Mouse (Mus musculus) thymus, adult 2 months (tissue): ENCODE data around the gene Abhd14a. TPM values are rescaled to one million over a fixed set of nuclear protein-coding genes. Genes with fewer than 3 reads are reported as not detected.

Experiments
- DNase-seq: peaks from one replicate; pipeline ENCODE4 v3.0.0; 2021
- H3K27ac ChIP-seq: fragments of 200-500 bp; 2 replicates; pipeline ENCODE4 v1.5.1; 2012; ENCODE audit warnings: low read length, control low read depth; ENCODE audit not compliant: control insufficient read depth, insufficient read depth
- H3K27me3 ChIP-seq: fragments of 200-500 bp; 2 replicates; pipeline ENCODE4 v1.6.1; 2012; ENCODE audit warnings: mild to moderate bottlenecking, low read length, moderate library complexity, mixed read lengths; ENCODE audit not compliant: control insufficient read depth, insufficient read depth
- H3K36me3 ChIP-seq: fragments of 200-500 bp; 2 replicates; pipeline ENCODE4 v1.6.1; 2012; ENCODE audit warnings: mild to moderate bottlenecking, low read length, moderate library complexity; ENCODE audit not compliant: control insufficient read depth, insufficient read depth
- H3K4me1 ChIP-seq: fragments of 200-500 bp; replicated peaks from 2 replicates; pipeline ENCODE4 v1.6.1; 2012; ENCODE audit warnings: low read length; ENCODE audit not compliant: control insufficient read depth, insufficient read depth
- H3K4me3 ChIP-seq: fragments of 200-500 bp; 2 replicates; pipeline ENCODE4 v1.5.1; 2012; ENCODE audit warnings: mild to moderate bottlenecking, low read length, control low read depth, moderate library complexity; ENCODE audit not compliant: control insufficient read depth, insufficient read depth
- CTCF ChIP-seq: fragments of 200-500 bp; IDR thresholded peaks from 2 replicates; pipeline ENCODE4 v1.5.1; 2012; ENCODE audit warnings: mild to moderate bottlenecking, control low read depth, low read length, moderate library complexity, borderline replicate concordance; ENCODE audit not compliant: control insufficient read depth, poor library complexity, insufficient read depth; ENCODE audit errors: extremely low read depth
- POLR2A ChIP-seq: fragments of 200-500 bp; IDR thresholded peaks from 2 replicates; pipeline ENCODE4 v1.6.1; 2012; ENCODE audit warnings: mild to moderate bottlenecking, low read length, control low read depth, moderate library complexity; ENCODE audit not compliant: control insufficient read depth, poor library complexity, insufficient read depth; ENCODE audit errors: extremely low read depth
- WGBS: fragments of 180-500 bp; shearing (Covaris S2); methylation state at CpG from one replicate; pipeline ENCODE4 v1.1.7; 2018; 5-methylcytosine and 5-hydroxymethylcytosine counted together
- polyA plus RNA-seq: library from polyadenylated mRNA; depleted of rRNA; stranded (reverse); fragments of >200 nt; gene quantifications from 2 replicates; pipeline ENCODE4 v1.2.3, GENCODE M21; 2012

The Abhd14a gene
- polyA plus RNA-seq, 1 experiment = 19.8 TPM

- Histone ChIP-seq H3K27ac (no peak overlapping the region), H3K36me3 (no peaks in the 10 kb centered on the region), H3K4me3 (no peak overlapping the region), H3K27me3 (no peaks in the 10 kb centered on the region), H3K4me1 (peaks cover 10% of the 10 kb centered on the region)
- no peak for DNase-seq
- TF ChIP-seq CTCF (no peak), POLR2A (no peak)
- WGBS = 99% methylated on average over 4 of the region's 4 CpGs
Observed at GRCm38 (mm10) chr9:106409096-106409495, 38.4 kb downstream of the Abhd14a start.

GRCm38 (mm10) chr9:106406443-106407078, 40.9 kb downstream of the Abhd14a start:
- Histone ChIP-seq H3K4me3 (no peak overlapping the region), H3K36me3 (no peaks in the 10 kb centered on the region), H3K27ac (no peak overlapping the region), H3K27me3 (no peaks in the 10 kb centered on the region), H3K4me1 (peaks cover 10% of the 10 kb centered on the region)
- no peak for TF ChIP-seq CTCF
- no peak for TF ChIP-seq POLR2A
- DNase-seq = no peak
- 81% methylated on average over 8 of the region's 8 CpGs for WGBS

DNA sequence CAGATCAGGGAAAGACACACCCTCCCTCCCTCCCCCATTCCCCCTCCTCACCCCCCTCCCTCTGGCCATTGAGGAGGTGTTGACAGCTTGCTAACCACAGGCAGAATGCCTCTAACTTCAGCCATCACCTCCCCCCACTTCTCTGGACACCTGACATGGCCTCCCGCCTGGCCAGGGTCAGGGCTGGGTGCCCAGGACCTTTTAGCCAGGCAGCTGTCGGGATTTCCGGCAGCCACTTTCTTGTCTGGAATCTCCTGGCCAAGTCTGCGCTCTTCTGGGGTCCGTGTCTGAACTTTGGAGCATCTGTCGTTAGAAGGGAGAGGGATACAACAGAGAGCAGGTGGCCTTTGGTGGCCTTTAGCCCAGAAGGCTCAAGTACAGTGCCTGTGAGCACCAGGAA, 42.2 kb downstream of the Abhd14a start:
- no peaks in the 10 kb centered on the region for H3K4me1 ChIP-seq
- no peaks in the 10 kb centered on the region for H3K36me3 ChIP-seq
- WGBS = 88% methylated on average over 6 of the region's 6 CpGs
- H3K4me3 ChIP-seq = no peak overlapping the region
- no peak for TF ChIP-seq POLR2A
- no peak for TF ChIP-seq CTCF
- no peak overlapping the region for H3K27ac ChIP-seq
- no peaks in the 10 kb centered on the region for H3K27me3 ChIP-seq
- DNase-seq = no peak

- no peaks in the 10 kb centered on the region for H3K36me3 ChIP-seq
- H3K27ac ChIP-seq = no peak overlapping the region
- H3K4me3 ChIP-seq = no peak overlapping the region
- no peak for DNase-seq
- no peak for TF ChIP-seq CTCF
- TF ChIP-seq POLR2A = no peak
- no peaks in the 10 kb centered on the region for H3K27me3 ChIP-seq
- no peaks in the 10 kb centered on the region for H3K4me1 ChIP-seq
- WGBS = 90% methylated on average over 16 of the region's 16 CpGs
Observed at GRCm38 (mm10) chr9:106402607-106403375, 44.7 kb downstream of the Abhd14a start.

GRCm38 (mm10) chr9:106402149-106402548, 45.3 kb downstream of the Abhd14a start:
- H3K27me3 ChIP-seq = no peaks in the 10 kb centered on the region
- WGBS = 92% methylated on average over 5 of the region's 5 CpGs
- H3K4me1 ChIP-seq = no peaks in the 10 kb centered on the region

DNA sequence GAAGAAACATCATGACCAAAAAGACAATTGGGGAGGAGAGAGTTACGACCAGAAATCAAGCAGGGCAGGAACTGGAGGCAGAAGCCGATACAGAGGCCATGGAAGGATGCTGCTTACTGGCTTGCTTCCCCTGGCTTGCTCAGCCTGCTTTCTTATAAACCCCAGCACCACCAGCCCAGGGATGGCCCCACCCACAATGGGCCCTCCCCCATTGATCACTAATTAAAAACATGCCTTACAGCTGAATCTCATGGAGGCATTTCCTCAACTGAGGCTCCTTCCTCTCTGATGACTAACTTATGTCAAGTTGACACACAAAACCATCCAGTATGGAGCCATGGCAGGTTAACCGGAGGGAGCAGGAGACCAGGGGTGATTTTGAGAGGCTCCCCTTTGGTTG, 47.7 kb downstream of the Abhd14a start:
- DNase-seq = no peak
- no peak for TF ChIP-seq CTCF
- no peak for TF ChIP-seq POLR2A
- 95% methylated on average over 3 of the region's 3 CpGs for WGBS
- Histone ChIP-seq H3K4me3 (no peak overlapping the region), H3K36me3 (no peaks in the 10 kb centered on the region), H3K27ac (no peak overlapping the region), H3K27me3 (no peaks in the 10 kb centered on the region), H3K4me1 (no peaks in the 10 kb centered on the region)

More at GRCm38 (mm10) chr9:106402149-106402548, 45.3 kb downstream of the Abhd14a start:
- Histone ChIP-seq H3K27ac (no peak overlapping the region), H3K4me3 (no peak overlapping the region), H3K36me3 (no peaks in the 10 kb centered on the region)
- DNase-seq = no peak
- no peak for TF ChIP-seq POLR2A
- TF ChIP-seq CTCF = no peak
